Mouse (Mus musculus) lung, postnatal 10 days (tissue): ENCODE data around the gene Zfp618.

Experiments
- DNase-seq: peaks from one replicate; pipeline ENCODE4 v3.0.0; 2021

The Zfp618 gene

GRCm38 (mm10) chr4:62965497-62966302 lies at the start of gene Zfp618:
Zfp618 (plus strand) TSS chr4:62965573.
- DNase-seq: peak; percentile 30

- no peak for DNase-seq
These were observed 48.3 kb upstream of the Zfp618 start for GRCm38 (mm10) chr4:62917056-62917455.

- no peak for DNase-seq
These were observed 31.6 kb upstream of the Zfp618 start for GRCm38 (mm10) chr4:62933798-62934197.

- DNase-seq: no peak
These were observed 29.7 kb upstream of the Zfp618 start for GRCm38 (mm10) chr4:62935589-62936218.

- DNase-seq: peak; percentile 78
These were observed 23.1 kb upstream of the Zfp618 start for GRCm38 (mm10) chr4:62941961-62942892.

- DNase-seq: peak; percentile 21
These were observed 21.0 kb upstream of the Zfp618 start for GRCm38 (mm10) chr4:62944326-62944879.

GRCm38 (mm10) chr4:62963806-62964205 lies 1.6 kb upstream of the Zfp618 start:
- DNase-seq: no peak

- peak; percentile 14 for DNase-seq
These were observed 403 bp upstream of the Zfp618 start for GRCm38 (mm10) chr4:62964844-62965496.

GRCm38 (mm10) chr4:62969526-62969925 lies 4.2 kb downstream of the Zfp618 start:
- DNase-seq: no peak

GRCm38 (mm10) chr4:62971991-62972390 lies 6.6 kb downstream of the Zfp618 start:
- peak; percentile 31 for DNase-seq

- DNase-seq: peak; percentile 22
These were observed 7.7 kb downstream of the Zfp618 start for GRCm38 (mm10) chr4:62973086-62973485.

GRCm38 (mm10) chr4:62974901-62975300 lies 9.5 kb downstream of the Zfp618 start:
- no peak for DNase-seq

- DNase-seq: no peak
These were observed 10.2 kb downstream of the Zfp618 start for GRCm38 (mm10) chr4:62975541-62975940.

GRCm38 (mm10) chr4:62977454-62977853 lies 12.1 kb downstream of the Zfp618 start:
- no peak for DNase-seq

GRCm38 (mm10) chr4:62978501-62978911 lies 13.1 kb downstream of the Zfp618 start:
- no peak for DNase-seq

GRCm38 (mm10) chr4:62981572-62981971 lies 16.2 kb downstream of the Zfp618 start:
- DNase-seq: no peak

GRCm38 (mm10) chr4:62983556-62983955 lies 18.2 kb downstream of the Zfp618 start:
- no peak for DNase-seq

- DNase-seq: no peak
These were observed 26.0 kb downstream of the Zfp618 start for GRCm38 (mm10) chr4:62991336-62991735.

- no peak for DNase-seq
These were observed 27.8 kb downstream of the Zfp618 start for GRCm38 (mm10) chr4:62993190-62993589.

GRCm38 (mm10) chr4:62997606-62998005 lies 32.2 kb downstream of the Zfp618 start:
- DNase-seq: no peak

GRCm38 (mm10) chr4:62998431-62998835 lies 33.1 kb downstream of the Zfp618 start:
- DNase-seq: peak; percentile 87

GRCm38 (mm10) chr4:62998908-62999307 lies 33.5 kb downstream of the Zfp618 start:
- peak; percentile 66 for DNase-seq
